Mouse (Mus musculus) stomach, postnatal 0 days (tissue): ENCODE measurements around the gene Arih2. TPM values are rescaled to one million over a fixed set of nuclear protein-coding genes. Genes with fewer than 3 reads are reported as not detected.

Experiments
- ATAC-seq: fragments of 200-750 bp; cut with Nextera tagmentation; 2 replicates; pipeline ENCODE4 v1.8.0; 2017; ENCODE audit not compliant: low FRiP score, low TSS enrichment
- DNase-seq: peaks from one replicate; pipeline ENCODE4 v3.0.0-alpha.2; 2016; ENCODE audit warnings: low spot score
- H3K27ac ChIP-seq: fragments of 300-500 bp; sonication (generic); replicated peaks from 2 replicates; pipeline ENCODE4 v1.5.1; 2014; ENCODE audit warnings: mild to moderate bottlenecking, control low read depth
- H3K27me3 ChIP-seq: fragments of 300-500 bp; sonication (generic); 2 replicates; pipeline ENCODE4 v1.6.1; 2014; ENCODE audit warnings: low read length; ENCODE audit not compliant: control insufficient read depth, insufficient read depth
- H3K36me3 ChIP-seq: fragments of 300-500 bp; sonication (generic); 2 replicates; pipeline ENCODE4 v1.6.1; 2014; ENCODE audit warnings: low read length, mixed read lengths; ENCODE audit not compliant: control insufficient read depth, insufficient read depth
- H3K4me1 ChIP-seq: fragments of 300-500 bp; sonication (generic); replicated peaks from 2 replicates; pipeline ENCODE4 v1.6.1; 2014; ENCODE audit warnings: antibody characterized with exemption; ENCODE audit not compliant: control insufficient read depth, insufficient read depth
- H3K4me2 ChIP-seq: fragments of 300-500 bp; sonication (generic); replicated peaks from 2 replicates; pipeline ENCODE4 v1.6.1; 2014; ENCODE audit warnings: low read depth, mild to moderate bottlenecking, control low read depth, moderate library complexity
- H3K4me3 ChIP-seq: fragments of 300-500 bp; sonication (generic); 2 replicates; pipeline ENCODE4 v1.5.1; 2014; ENCODE audit warnings: low read depth, low read length, control low read depth
- H3K9ac ChIP-seq: fragments of 300-500 bp; sonication (generic); 2 replicates; pipeline ENCODE4 v1.6.1; 2014; ENCODE audit warnings: mild to moderate bottlenecking, low read length, control low read depth, mixed read lengths
- H3K9me3 ChIP-seq: fragments of 300-500 bp; sonication (generic); 2 replicates; pipeline ENCODE4 v1.6.1; 2016; ENCODE audit warnings: low read length; ENCODE audit not compliant: control insufficient read depth
- CTCF ChIP-seq: IDR thresholded peaks from 2 replicates; pipeline ENCODE4 v1.5.1; 2016; ENCODE audit warnings: antibody characterized with exemption, low read depth, mild to moderate bottlenecking, moderate library complexity
- EP300 ChIP-seq: optimal IDR thresholded peaks from 2 replicates; pipeline ENCODE3; 2016; ENCODE audit warnings: antibody characterized with exemption
- WGBS: fragments of 180-500 bp; shearing (Covaris S2); extraction: QIAGEN DNeasy Blood & Tissue Kit; methylation state at CpG from one replicate; pipeline ENCODE4 v1.1.7; 2014; 5-methylcytosine and 5-hydroxymethylcytosine counted together
- polyA plus RNA-seq: library from polyadenylated mRNA; unstranded; fragments of >200 nt; fragmentation: Nextera tagmentation; extraction: Ambion mirVana; gene quantifications from 2 replicates; pipeline ENCODE4 v1.2.1, GENCODE M21; 2015

Gene Arih2
- polyA plus RNA-seq, 1 experiment from 2014 or later, result 25.1 TPM

- TF ChIP-seq CTCF (peak; percentile 53), EP300 (no peak)
- Histone ChIP-seq H3K27ac (no peak overlapping the region), H3K4me1 (no peaks in the 10 kb centered on the region; the same call in 1 of the 2 replicates), H3K9ac (no peak overlapping the region), H3K36me3 (no peaks in the 10 kb centered on the region), H3K9me3 (no peaks in the 10 kb centered on the region), H3K4me3 (no peak overlapping the region), H3K27me3 (no peaks in the 10 kb centered on the region), H3K4me2 (no peak overlapping the region)
- ATAC-seq (no peak), DNase-seq (no peak)
- WGBS, result 60% methylated on average over 5 of the region's 5 CpGs
Measured at GRCm38 (mm10) chr9:108589229-108589628, 60.0 kb downstream of the Arih2 start.

GRCm38 (mm10) chr9:108587571-108588180 lies 61.5 kb downstream of the Arih2 start:
- Histone ChIP-seq H3K36me3 (no peaks in the 10 kb centered on the region), H3K9ac (0 out of 2 replicates have a peak overlapping the region, but pooled peaks have one; percentile 23), H3K4me1 (no peaks in the 10 kb centered on the region; the same call in 1 of the 2 replicates), H3K27me3 (no peaks in the 10 kb centered on the region), H3K9me3 (no peaks in the 10 kb centered on the region), H3K27ac (peak overlapping the region; percentile 49), H3K4me3 (no peak overlapping the region), H3K4me2 (peak overlapping the region; percentile 33)
- peak; percentile 68 for DNase-seq
- ATAC-seq, result peak; percentile 81
- TF ChIP-seq CTCF, result no peak
- TF ChIP-seq EP300, result no peak
- WGBS, result 6% methylated on average over 14 of the region's 14 CpGs

DNA sequence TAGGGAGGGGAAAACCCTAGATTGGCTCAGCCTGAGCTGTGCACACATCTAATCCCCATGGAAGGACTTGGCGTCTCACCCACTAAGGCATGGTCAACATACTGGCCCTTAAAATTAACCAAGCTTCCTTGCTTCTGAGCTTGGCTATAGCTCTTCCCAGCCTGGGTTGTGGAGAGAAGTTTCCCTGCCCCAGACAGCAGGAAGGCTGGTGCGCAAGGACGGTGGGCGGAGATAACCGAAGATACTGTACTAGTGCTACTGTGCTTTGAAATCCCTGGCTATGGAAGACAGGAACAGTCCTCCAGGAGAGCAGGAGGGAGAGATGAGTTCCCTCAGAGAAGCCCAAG lies 69.9 kb downstream of the Arih2 start:
- 54% methylated on average over 5 of the region's 5 CpGs for WGBS
- 0 out of 2 replicates have a peak, but pooled peaks cover 2% of the 10 kb centered on the region for H3K4me1 ChIP-seq
- ATAC-seq, result no peak
- peak overlapping the region; percentile 86; the same call in 1 of the 2 replicates for H3K27ac ChIP-seq
- no peak for DNase-seq
- no peak for TF ChIP-seq EP300
- no peak for TF ChIP-seq CTCF
- H3K4me2 ChIP-seq, result peak overlapping the region; percentile 78
- H3K36me3 ChIP-seq, result peaks cover 2% of the 10 kb centered on the region; the same call in 1 of the 2 replicates
- H3K27me3 ChIP-seq, result no peaks in the 10 kb centered on the region
- no peaks in the 10 kb centered on the region for H3K9me3 ChIP-seq
- H3K4me3 ChIP-seq, result peak overlapping the region; percentile 50
- peak overlapping the region; percentile 85 for H3K9ac ChIP-seq

GRCm38 (mm10) chr9:108578545-108579343 lies 70.4 kb downstream of the Arih2 start, which contains the start of gene Wdr6:
TSS of gene Wdr6 (minus strand) at chr9:108578739.
- ATAC-seq (peak; percentile 94), DNase-seq (peak; percentile 93)
- H3K36me3 ChIP-seq, result peaks cover 2% of the 10 kb centered on the region; the same call in 1 of the 2 replicates
- H3K4me1 ChIP-seq, result 0 out of 2 replicates have a peak, but pooled peaks cover 2% of the 10 kb centered on the region
- H3K27ac ChIP-seq, result peak within 1 kb of the TSS; percentile 86
- TF ChIP-seq CTCF (0 out of 2 replicates have a peak, but pooled peaks have one; percentile 16), EP300 (peak; percentile 96)
- H3K4me3 ChIP-seq, result peak within 1 kb of the TSS; percentile 50
- H3K4me2 ChIP-seq, result peak within 1 kb of the TSS; percentile 78
- WGBS, result 4% methylated on average over 51 of the region's 51 CpGs
- no peaks in the 10 kb centered on the region for H3K9me3 ChIP-seq
- H3K9ac ChIP-seq, result peak within 1 kb of the TSS; percentile 85
- H3K27me3 ChIP-seq, result no peaks in the 10 kb centered on the region

DNA sequence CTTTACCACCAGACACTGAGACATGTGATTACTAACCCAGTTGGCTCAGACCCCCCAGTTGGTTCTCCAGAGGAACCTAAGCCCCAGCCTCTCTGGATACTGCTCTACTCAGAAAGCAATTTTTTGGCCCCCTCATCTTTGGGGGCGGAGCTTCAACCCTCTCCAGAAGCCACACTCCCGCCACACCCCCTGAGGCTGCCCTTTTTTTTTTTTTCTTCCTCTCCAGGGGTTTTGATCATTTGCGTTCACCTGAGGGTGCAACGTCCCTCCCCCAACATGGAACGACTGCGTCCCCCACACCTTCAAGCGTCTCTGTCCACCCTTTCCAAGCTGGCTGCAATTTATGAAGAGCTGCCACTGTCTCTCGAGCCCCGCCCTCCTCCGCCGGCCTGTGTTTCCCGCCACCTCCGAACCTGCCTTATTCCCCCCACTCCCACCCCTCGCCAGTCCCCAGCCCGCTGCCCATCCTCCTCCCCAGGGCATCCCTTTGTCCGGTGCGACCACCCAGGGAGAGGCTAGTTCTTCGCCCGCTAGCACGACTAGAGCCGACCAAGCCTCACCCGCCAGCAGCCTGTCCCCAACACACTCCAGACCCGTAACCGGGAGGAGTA lies 71.1 kb downstream of the Arih2 start:
- peak overlapping the region; percentile 50 for H3K4me3 ChIP-seq
- peak overlapping the region; percentile 78 for H3K4me2 ChIP-seq
- H3K27me3 ChIP-seq, result no peaks in the 10 kb centered on the region
- no peak; the same call in 1 of the 2 replicates for ATAC-seq
- peaks cover 6% of the 10 kb centered on the region for H3K36me3 ChIP-seq
- peak; percentile 63 for DNase-seq
- WGBS, result under 1% methylated on average over 24 of the region's 24 CpGs
- TF ChIP-seq EP300 (no peak), CTCF (no peak)
- no peaks in the 10 kb centered on the region for H3K9me3 ChIP-seq
- 0 out of 2 replicates have a peak, but pooled peaks cover 2% of the 10 kb centered on the region for H3K4me1 ChIP-seq
- H3K27ac ChIP-seq, result peak overlapping the region; percentile 86
- peak overlapping the region; percentile 85 for H3K9ac ChIP-seq
